Mouse (Mus musculus): ENCODE measurements around the gene Hs3st2.
A peak's percentile ranks its signal among the peaks of the same experiment; 100 is the strongest.
"Not testable (repeated sequence)": the region's sequence is repeated elsewhere in the genome, so short reads cannot be mapped to it uniquely, and the experiment has no call there.

Gene Hs3st2

GRCm38 (mm10) chr7:121391225-121391983, at the start of gene Hs3st2:
TSS of gene Hs3st2 (plus strand) at chr7:121391859.
- peak; percentile 74 to 76 for DNase-seq

GRCm38 (mm10) chr7:121348284-121348963, 43.2 kb upstream of the Hs3st2 start:
- no peak for DNase-seq

- no peak for DNase-seq
Observed at GRCm38 (mm10) chr7:121351688-121352087, 40.0 kb upstream of the Hs3st2 start.

GRCm38 (mm10) chr7:121361448-121361847, 30.2 kb upstream of the Hs3st2 start:
- not testable (repeated sequence) for DNase-seq

GRCm38 (mm10) chr7:121365584-121365983, 26.1 kb upstream of the Hs3st2 start:
- DNase-seq, result no peak

- DNase-seq, result no peak
Observed at GRCm38 (mm10) chr7:121367185-121367584, 24.5 kb upstream of the Hs3st2 start.

- no peak for DNase-seq
Observed at GRCm38 (mm10) chr7:121371990-121372389, 19.7 kb upstream of the Hs3st2 start.

- DNase-seq, result no peak
Observed at GRCm38 (mm10) chr7:121375456-121375855, 16.2 kb upstream of the Hs3st2 start.

GRCm38 (mm10) chr7:121378942-121379341, 12.7 kb upstream of the Hs3st2 start:
- DNase-seq, result no peak

- peak in 1 of 2 experiments; percentile 1 for DNase-seq
Observed at GRCm38 (mm10) chr7:121391984-121392739, 503 bp downstream of the Hs3st2 start.

- no peak for DNase-seq
Observed at GRCm38 (mm10) chr7:121392740-121392993, 1.0 kb downstream of the Hs3st2 start.

GRCm38 (mm10) chr7:121393884-121394283, 2.2 kb downstream of the Hs3st2 start:
- DNase-seq, result peak in 1 of 2 experiments; percentile 8

- DNase-seq, result no peak
Observed at GRCm38 (mm10) chr7:121394875-121395274, 3.2 kb downstream of the Hs3st2 start.

GRCm38 (mm10) chr7:121410716-121411506, 19.3 kb downstream of the Hs3st2 start:
- DNase-seq, result no peak

GRCm38 (mm10) chr7:121411507-121411898, 19.8 kb downstream of the Hs3st2 start:
- no peak for DNase-seq

- no peak for DNase-seq
Observed at GRCm38 (mm10) chr7:121436884-121437283, 45.2 kb downstream of the Hs3st2 start.

GRCm38 (mm10) chr7:121441186-121441585, 49.5 kb downstream of the Hs3st2 start:
- DNase-seq, result no peak

GRCm38 (mm10) chr7:121444336-121444735, 52.7 kb downstream of the Hs3st2 start:
- peak; percentile 12 to 18 for DNase-seq

GRCm38 (mm10) chr7:121446281-121446680, 54.6 kb downstream of the Hs3st2 start:
- DNase-seq, result peak; percentile 51 to 63

- no peak for DNase-seq
Observed at GRCm38 (mm10) chr7:121450951-121451843, 59.5 kb downstream of the Hs3st2 start.

GRCm38 (mm10) chr7:121456716-121457115, 65.1 kb downstream of the Hs3st2 start:
- DNase-seq, result no peak

GRCm38 (mm10) chr7:121458075-121458474, 66.4 kb downstream of the Hs3st2 start:
- no peak for DNase-seq
